19 mouse cellular contexts compared by ENCODE assay signal in the genomic region with DNA sequence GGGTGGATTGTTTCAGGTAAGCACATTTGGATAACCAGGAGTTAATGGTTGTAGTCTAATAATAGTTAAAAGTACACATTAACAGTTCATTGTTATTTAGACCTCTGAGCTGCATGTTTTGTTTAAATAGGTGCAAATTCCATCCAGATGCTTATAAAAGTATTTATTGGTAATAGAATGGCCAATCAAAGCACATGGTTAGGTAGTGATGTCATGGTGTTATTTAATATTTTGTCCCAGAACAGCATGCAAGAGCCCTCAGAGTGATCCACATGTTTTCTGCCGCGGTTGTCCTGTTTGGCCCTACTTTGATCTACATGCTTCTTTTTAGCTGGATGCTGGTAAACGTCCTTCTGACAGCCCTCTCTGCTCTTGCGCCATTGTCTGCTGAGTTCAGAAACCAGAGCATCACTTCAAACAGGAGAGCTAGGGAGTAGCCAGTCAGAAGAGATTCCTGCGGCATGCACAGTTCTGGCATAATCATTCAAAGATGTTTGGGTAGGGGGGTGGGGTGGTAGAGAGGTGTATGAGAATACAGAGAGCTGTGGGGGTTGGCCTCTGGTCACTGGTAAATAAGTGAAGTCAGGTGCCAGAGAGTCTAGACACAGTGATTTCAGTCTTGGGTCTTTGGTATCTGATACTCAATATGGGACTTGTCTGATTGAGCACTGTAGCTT.
DNase-seq lines count a peak whose midpoint lies in the region; ATAC-seq and TF ChIP-seq lines count a peak whose summit lies in the region.
"Had no signal": no experiment of that assay in that cellular context is flagged by ENCODE, and none has a peak within 500 bp of the region (broad histone marks: within the 10 kb centered on the region; RNA-seq: fewer than 3 reads in every experiment).

No protein-coding gene starts in this region.

- ATAC-seq in hindbrain, embryonic 11.5 days (ENCODE audit: low FRiP score), result no peak
- ATAC-seq in hindbrain, postnatal 0 days, result no peak
- ATAC-seq in limb, embryonic 12.5 days (ENCODE audit: insufficient number of reproducible peaks, insufficient read depth, low FRiP score, low TSS enrichment, low read depth), result peak; percentile 93
- ATAC-seq: Patski had no signal

- H3K4me2 ChIP-seq in hindbrain, embryonic 11.5 days (replicated peaks; ENCODE audit: low read depth, low read length), result no peak overlapping the region
- H3K4me2 ChIP-seq in hindbrain, postnatal 0 days (ENCODE audit: low read depth, low read length), result no peak overlapping the region
- peak overlapping the region; percentile 48 for H3K4me2 ChIP-seq in limb, embryonic 12.5 days
- H3K4me2 ChIP-seq: hindbrain, embryonic 15.5 days; liver, embryonic 11.5 days; lung, embryonic 14.5 days; stomach, embryonic 15.5 days had no signal

- WGBS in hindbrain, embryonic 11.5 days, result 63% methylated on average over 5 of the region's 5 CpGs
- 76% methylated on average over 5 of the region's 5 CpGs for WGBS in hindbrain, postnatal 0 days
- WGBS in embryonic facial prominence, embryonic 10.5 days, result 42% methylated on average over 5 of the region's 5 CpGs
- WGBS in limb, embryonic 12.5 days, result 12% methylated on average over 5 of the region's 5 CpGs

- no peaks in the 10 kb centered on the region for H3K9me3 ChIP-seq in hindbrain, embryonic 11.5 days (ENCODE audit: control insufficient read depth, low read length)
- H3K9me3 ChIP-seq in hindbrain, postnatal 0 days (ENCODE audit: low read length), result no peaks in the 10 kb centered on the region
- no peaks in the 10 kb centered on the region for H3K9me3 ChIP-seq in embryonic facial prominence, embryonic 10.5 days
- no peaks in the 10 kb centered on the region for H3K9me3 ChIP-seq in limb, embryonic 12.5 days
- H3K9me3 ChIP-seq: hindbrain, embryonic 15.5 days; stomach, embryonic 15.5 days had no signal

- DNase-seq in hindbrain, embryonic 11.5 days (ENCODE audit: low spot score), result peak; percentile 40
- DNase-seq in hindbrain, postnatal 0 days (ENCODE audit: low spot score), result no peak
- DNase-seq in embryo, embryonic 10 days (ENCODE audit: low spot score), result peak; percentile 54
- peak; percentile 88 for DNase-seq in embryonic facial prominence, embryonic 10.5 days (ENCODE audit: low spot score)
- no peak for DNase-seq in layer of hippocampus, adult 9-10 months (ENCODE audit: low spot score)
- no peak for DNase-seq in gastrocnemius, postnatal 25 days
- DNase-seq: B cell, adult 2 months; cerebellum, postnatal 14 days; kidney, adult 18-20 months; lung, embryonic 14.5 days; retina, postnatal 1 day; thymus, postnatal 14 days had no signal

- no peak overlapping the region for H3K9ac ChIP-seq in hindbrain, embryonic 11.5 days (ENCODE audit: low read depth, low read length)
- no peak overlapping the region for H3K9ac ChIP-seq in hindbrain, postnatal 0 days (replicated peaks; ENCODE audit: low read length)
- no peak overlapping the region for H3K9ac ChIP-seq in limb, embryonic 12.5 days (replicated peaks)
- H3K9ac ChIP-seq: hindbrain, embryonic 15.5 days; lung, embryonic 14.5 days; stomach, embryonic 15.5 days had no signal

- H3K4me1 ChIP-seq in hindbrain, embryonic 11.5 days (replicated peaks; ENCODE audit: control insufficient read depth, insufficient read depth, low read length), result no peaks in the 10 kb centered on the region
- no peaks in the 10 kb centered on the region for H3K4me1 ChIP-seq in hindbrain, postnatal 0 days (ENCODE audit: insufficient read depth, low read length)
- H3K4me1 ChIP-seq in embryonic facial prominence, embryonic 10.5 days, result peaks cover 18% of the 10 kb centered on the region
- H3K4me1 ChIP-seq in limb, embryonic 12.5 days (replicated peaks), result peaks cover 18% of the 10 kb centered on the region
- H3K4me1 ChIP-seq: hindbrain, embryonic 15.5 days; stomach, embryonic 15.5 days had no signal

- no peaks in the 10 kb centered on the region for H3K36me3 ChIP-seq in hindbrain, embryonic 11.5 days (ENCODE audit: control insufficient read depth, insufficient read depth, low read length)
- H3K36me3 ChIP-seq in hindbrain, postnatal 0 days (ENCODE audit: insufficient read depth, low read length), result peaks cover 17% of the 10 kb centered on the region
- peaks cover 23% of the 10 kb centered on the region for H3K36me3 ChIP-seq in embryonic facial prominence, embryonic 10.5 days (replicated peaks)
- peaks cover 13% of the 10 kb centered on the region; the same call in 1 of the 2 replicates for H3K36me3 ChIP-seq in limb, embryonic 12.5 days
- H3K36me3 ChIP-seq: stomach, embryonic 15.5 days had no signal

- no peaks in the 10 kb centered on the region for H3K27me3 ChIP-seq in hindbrain, embryonic 11.5 days (ENCODE audit: control insufficient read depth, insufficient read depth, low read length)
- H3K27me3 ChIP-seq in hindbrain, postnatal 0 days (ENCODE audit: insufficient read depth, low read length), result no peaks in the 10 kb centered on the region
- no peaks in the 10 kb centered on the region for H3K27me3 ChIP-seq in embryonic facial prominence, embryonic 10.5 days (replicated peaks; ENCODE audit: low read depth, poor library complexity, severe bottlenecking)
- no peaks in the 10 kb centered on the region for H3K27me3 ChIP-seq in limb, embryonic 12.5 days
- H3K27me3 ChIP-seq: hindbrain, embryonic 15.5 days; Patski; stomach, embryonic 15.5 days had no signal

- H3K4me3 ChIP-seq in hindbrain, embryonic 11.5 days (ENCODE audit: low read depth, low read length), result no peak overlapping the region
- H3K4me3 ChIP-seq in hindbrain, postnatal 0 days (ENCODE audit: low read length), result no peak overlapping the region
- H3K4me3 ChIP-seq in embryonic facial prominence, embryonic 10.5 days, result no peak overlapping the region
- no peak overlapping the region; the same call in 1 of the 2 replicates for H3K4me3 ChIP-seq in limb, embryonic 12.5 days (replicated peaks)
- H3K4me3 ChIP-seq: erythroblast, embryonic 14.5 days; hindbrain, embryonic 15.5 days; stomach, embryonic 15.5 days had no signal

- TF ChIP-seq CTCF in hindbrain, postnatal 0 days (IDR thresholded peaks at IDR 0.05; ENCODE audit: low read depth), result no peak

- no peak overlapping the region for H3K27ac ChIP-seq in hindbrain, embryonic 11.5 days (ENCODE audit: low read depth, low read length)
- no peak overlapping the region for H3K27ac ChIP-seq in hindbrain, postnatal 0 days
- peak overlapping the region; percentile 77 for H3K27ac ChIP-seq in embryonic facial prominence, embryonic 10.5 days (replicated peaks)
- H3K27ac ChIP-seq in limb, embryonic 12.5 days, result peak overlapping the region; percentile 86
- H3K27ac ChIP-seq: hindbrain, embryonic 15.5 days; macrophage; stomach, embryonic 15.5 days had no signal

Comparison
In these comparisons a context has a peak if more than half of its experiments do, and no peak if none do; other contexts are left out.
1. DNase-seq: peak in hindbrain, embryonic 11.5 days (single experiment), embryo, embryonic 10 days (single experiment) and embryonic facial prominence, embryonic 10.5 days (single experiment); none in hindbrain, postnatal 0 days (single experiment), layer of hippocampus, adult 9-10 months (single experiment) and gastrocnemius, postnatal 25 days (single experiment).
2. H3K27ac ChIP-seq: peak in embryonic facial prominence, embryonic 10.5 days (single experiment) and limb, embryonic 12.5 days (single experiment); none in hindbrain, embryonic 11.5 days (single experiment) and hindbrain, postnatal 0 days (single experiment).